In genomic region chr11:59778181-59778873, GRCm38 (mm10) we compare ENCODE assay signal across 7 mouse cellular contexts. TPM values are rescaled to one million over a fixed set of nuclear protein-coding genes. Genes with fewer than 3 reads are reported as not detected.
A peak's percentile ranks its signal among the peaks of the same experiment; 100 is the strongest.
DNase-seq lines count a peak whose midpoint lies in the region; ATAC-seq lines count a peak whose summit lies in the region.

No protein-coding gene starts in this region.

- H3K4me1 ChIP-seq in forebrain, embryonic 16.5 days (replicated peaks; ENCODE audit: control insufficient read depth, insufficient read depth, low read length): no peaks in the 10 kb centered on the region

- no peak overlapping the region for H3K27ac ChIP-seq in forebrain, embryonic 16.5 days (ENCODE audit: low read length)

- no peaks in the 10 kb centered on the region for H3K9me3 ChIP-seq in forebrain, embryonic 16.5 days (ENCODE audit: control insufficient read depth, low read length)

- H3K4me2 ChIP-seq in forebrain, embryonic 16.5 days (ENCODE audit: low read length): no peak overlapping the region

- intact Hi-C loops in left cerebral cortex, postnatal 10 days (cut with DNase I): loop anchor here (10.0 kb wide), 1 partner anchor 254 kb away; the partner anchor contains the start of gene Zkscan17

- peaks cover 34% of the 10 kb centered on the region for H3K36me3 ChIP-seq in forebrain, embryonic 16.5 days (ENCODE audit: control insufficient read depth, insufficient read depth)

- H3K9ac ChIP-seq in forebrain, embryonic 16.5 days (replicated peaks; ENCODE audit: low read depth, low read length): no peak overlapping the region

- peak; percentile 45; the same call in 1 of the 2 replicates for ATAC-seq in forebrain, embryonic 16.5 days
- ATAC-seq in hematopoietic stem cell, adult 5-6 weeks (replicated peaks in 1 of 2; ENCODE audit: insufficient read depth in 1 of 2, low FRiP score in 2 of 2, low TSS enrichment in 1 of 2, low read depth in 1 of 2, poor library complexity in 2 of 2, severe bottlenecking in 2 of 2): peak; percentile 90 to 96

- 54% methylated on average over 9 of the region's 9 CpGs for WGBS in forebrain, embryonic 16.5 days

- H3K27me3 ChIP-seq in forebrain, embryonic 16.5 days (replicated peaks; ENCODE audit: control insufficient read depth, insufficient read depth, low read length): no peaks in the 10 kb centered on the region

- DNase-seq in Muller cell, postnatal 12 days (ENCODE audit: inconsistent ontology term): peak; percentile 60
- peak; percentile 84 for DNase-seq in c-Kit-positive CD71-negative TER-119-negative erythroid progenitor cells, embryonic 14.5 days (ENCODE audit: low read depth)
- DNase-seq in left cerebral cortex, postnatal 10 days (ENCODE audit: extremely low spot score in 1 of 2, low spot score in 2 of 2): peak; percentile 40 to 83
- peak; percentile 82 for DNase-seq in mesoderm, embryonic 11.5 days (ENCODE audit: low read depth, low spot score)
- peak; percentile 63 to 86 for DNase-seq in spleen, postnatal 10 days (ENCODE audit: low spot score in 2 of 2)

- H3K4me3 ChIP-seq in forebrain, embryonic 16.5 days (replicated peaks; ENCODE audit: low read length): no peak overlapping the region

RNA-seq across cellular contexts. Expression of gene Pld6, which starts 9.1 kb away (rescaled TPM):
- polyA plus RNA-seq in forebrain, embryonic 16.5 days (2015; fragmentation: Nextera tagmentation; extraction: Ambion mirVana): 4.2 and 6.7 TPM in 2 replicates
- 3.7 and 4.4 TPM in 2 replicates for total RNA-seq in hematopoietic stem cell, adult 5-6 weeks (2017)
- total RNA-seq in left cerebral cortex, postnatal 10 days (2021): 1 to 10 TPM; 1.2 TPM

RNA-seq across cellular contexts. Expression of gene Flcn, which starts 31.5 kb away (rescaled TPM):
- 44.6 and 51.2 TPM in 2 replicates for polyA plus RNA-seq in forebrain, embryonic 16.5 days (2015; fragmentation: Nextera tagmentation; extraction: Ambion mirVana)
- 24.5 and 27.3 TPM in 2 replicates for total RNA-seq in hematopoietic stem cell, adult 5-6 weeks (2017)
- 10 to 100 TPM; 34.5 to 35.6 TPM for total RNA-seq in left cerebral cortex, postnatal 10 days (2021)
